Mouse (Mus musculus): ENCODE measurements around the gene Tmem238.

DNA sequence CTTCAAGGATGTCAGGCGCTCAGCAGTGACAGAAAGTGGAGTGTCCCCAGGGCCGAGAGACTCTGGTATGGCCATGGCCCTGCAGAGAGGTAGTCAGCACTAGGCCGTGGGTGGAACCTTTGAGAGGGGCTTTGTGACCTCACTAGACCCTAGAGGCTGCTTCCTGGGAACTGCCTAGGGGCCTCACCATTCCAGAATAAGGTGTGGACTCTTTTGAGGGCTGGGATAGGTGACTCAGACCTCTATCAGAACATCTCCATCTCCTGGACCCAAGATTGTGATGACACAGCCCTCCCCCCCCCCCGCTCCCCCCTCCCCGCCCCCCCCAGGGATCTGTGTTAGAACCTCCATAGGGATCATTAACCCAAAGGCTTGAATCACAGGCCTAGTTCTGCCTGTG lies 18.3 kb downstream of the Tmem238 start, which contains the start of gene Fam71e2:
- no peak for TF ChIP-seq CTCF (IDR thresholded peaks at IDR 0.05; ENCODE audit: control insufficient read depth, insufficient read depth, low read length)
- no peak for TF ChIP-seq POLR2A (IDR thresholded peaks at IDR 0.05; ENCODE audit: borderline replicate concordance, control insufficient read depth, low read depth, low read length)
